Mouse (Mus musculus) liver, embryonic 15.5 days (tissue): ENCODE results near the gene Cfap161. TPM values are rescaled to one million over a fixed set of nuclear protein-coding genes. Genes with fewer than 3 reads are reported as not detected.

Experiments
- ATAC-seq: fragments of 200-750 bp; cut with Nextera tagmentation; 2 replicates; pipeline ENCODE4 v1.8.0; 2017; ENCODE audit warnings: moderate number of reproducible peaks, mild to moderate bottlenecking, moderate library complexity; ENCODE audit not compliant: insufficient read depth
- H3K27ac ChIP-seq: fragments of 300-500 bp; sonication (generic); replicated peaks from 2 replicates; pipeline ENCODE4 v1.5.1; 2015; ENCODE audit warnings: mild to moderate bottlenecking, inconsistent platforms
- H3K27me3 ChIP-seq: fragments of 300-500 bp; sonication (generic); 2 replicates; pipeline ENCODE4 v1.6.1; 2015; ENCODE audit warnings: mild to moderate bottlenecking, inconsistent platforms
- H3K36me3 ChIP-seq: fragments of 300-500 bp; sonication (generic); replicated peaks from 2 replicates; pipeline ENCODE4 v1.6.1; 2015; ENCODE audit warnings: moderate library complexity, mild to moderate bottlenecking, inconsistent platforms
- H3K4me1 ChIP-seq: fragments of 300-500 bp; sonication (generic); replicated peaks from 2 replicates; pipeline ENCODE4 v1.6.1; 2015; ENCODE audit warnings: inconsistent platforms
- H3K4me2 ChIP-seq: fragments of 300-500 bp; sonication (generic); 2 replicates; pipeline ENCODE4 v1.6.1; 2015; ENCODE audit warnings: moderate library complexity, mild to moderate bottlenecking, inconsistent platforms
- H3K4me3 ChIP-seq: fragments of 300-500 bp; sonication (generic); replicated peaks from 2 replicates; pipeline ENCODE4 v1.5.1; 2015; ENCODE audit warnings: mild to moderate bottlenecking, inconsistent platforms
- H3K9ac ChIP-seq: fragments of 300-500 bp; sonication (generic); 2 replicates; pipeline ENCODE4 v1.6.1; 2015; ENCODE audit warnings: moderate library complexity, mild to moderate bottlenecking, inconsistent platforms
- H3K9me3 ChIP-seq: fragments of 300-500 bp; sonication (generic); replicated peaks from 2 replicates; pipeline ENCODE4 v1.6.1; 2016; ENCODE audit warnings: inconsistent platforms
- WGBS: fragments of 180-500 bp; shearing (Covaris S2); methylation state at CpG from one replicate; pipeline ENCODE4 v1.1.7; 2015; ENCODE audit warnings: mixed read lengths; ENCODE audit not compliant: insufficient replicate concordance; 5-methylcytosine and 5-hydroxymethylcytosine counted together
- polyA plus RNA-seq: library from polyadenylated mRNA; unstranded; fragments of >200 nt; fragmentation: Nextera tagmentation; extraction: Ambion mirVana; gene quantifications from 2 replicates; pipeline ENCODE4 v1.2.1, GENCODE M21; 2015

The Cfap161 gene
- not detected in 2 replicates for polyA plus RNA-seq

- Histone ChIP-seq H3K27ac (no peak within 1 kb of the TSS), H3K9ac (no peak within 1 kb of the TSS), H3K27me3 (no peaks in the 10 kb centered on the region), H3K36me3 (no peaks in the 10 kb centered on the region), H3K4me1 (no peaks in the 10 kb centered on the region; the same call in 1 of the 2 replicates), H3K4me2 (no peak within 1 kb of the TSS), H3K4me3 (no peak within 1 kb of the TSS), H3K9me3 (no peaks in the 10 kb centered on the region)
- peak; percentile 44; the same call in 1 of the 2 replicates for ATAC-seq
- 13% methylated on average over 14 of the region's 14 CpGs for WGBS
Observed at GRCm38 (mm10) chr7:83794705-83795104, at the start of gene Cfap161. TSS of gene Cfap161 (minus strand) at chr7:83794880.

- ATAC-seq = no peak
- no peaks in the 10 kb centered on the region for H3K9me3 ChIP-seq
- H3K4me3 ChIP-seq = no peak overlapping the region
- H3K27me3 ChIP-seq = no peaks in the 10 kb centered on the region
- H3K36me3 ChIP-seq = no peaks in the 10 kb centered on the region
- no peak overlapping the region for H3K9ac ChIP-seq
- H3K4me1 ChIP-seq = peaks cover 8% of the 10 kb centered on the region; the same call in 1 of the 2 replicates
- 20% methylated on average over 6 of the region's 6 CpGs for WGBS
- H3K4me2 ChIP-seq = no peak overlapping the region
- H3K27ac ChIP-seq = no peak overlapping the region
Observed at GRCm38 (mm10) chr7:83842486-83843259, 48.0 kb upstream of the Cfap161 start.

GRCm38 (mm10) chr7:83840076-83840475 is 45.4 kb upstream of the Cfap161 start:
- H3K9me3 ChIP-seq = no peaks in the 10 kb centered on the region
- 44% methylated on average over 2 of the region's 2 CpGs for WGBS
- no peak overlapping the region for H3K4me3 ChIP-seq
- no peak for ATAC-seq
- H3K4me2 ChIP-seq = no peak overlapping the region
- H3K36me3 ChIP-seq = no peaks in the 10 kb centered on the region
- no peaks in the 10 kb centered on the region for H3K4me1 ChIP-seq
- H3K9ac ChIP-seq = no peak overlapping the region
- no peak overlapping the region for H3K27ac ChIP-seq
- H3K27me3 ChIP-seq = no peaks in the 10 kb centered on the region

GRCm38 (mm10) chr7:83838525-83839224 is 44.0 kb upstream of the Cfap161 start:
- H3K4me1 ChIP-seq = no peaks in the 10 kb centered on the region
- ATAC-seq = no peak
- H3K4me3 ChIP-seq = no peak overlapping the region
- H3K36me3 ChIP-seq = no peaks in the 10 kb centered on the region
- H3K27ac ChIP-seq = no peak overlapping the region
- H3K4me2 ChIP-seq = no peak overlapping the region
- no peaks in the 10 kb centered on the region for H3K9me3 ChIP-seq
- 49% methylated on average over 5 of the region's 5 CpGs for WGBS
- H3K27me3 ChIP-seq = no peaks in the 10 kb centered on the region
- no peak overlapping the region for H3K9ac ChIP-seq

- Histone ChIP-seq H3K9me3 (no peaks in the 10 kb centered on the region), H3K4me1 (no peaks in the 10 kb centered on the region), H3K4me3 (no peak overlapping the region), H3K4me2 (no peak overlapping the region), H3K27ac (no peak overlapping the region), H3K36me3 (no peaks in the 10 kb centered on the region), H3K27me3 (no peaks in the 10 kb centered on the region), H3K9ac (no peak overlapping the region)
- 65% methylated on average over 7 of the region's 7 CpGs for whole genome bisulfite sequencing
- no peak for ATAC-seq
Observed at GRCm38 (mm10) chr7:83829355-83829754, 34.7 kb upstream of the Cfap161 start.

- Histone ChIP-seq H3K27ac (no peak overlapping the region), H3K4me1 (no peaks in the 10 kb centered on the region), H3K27me3 (no peaks in the 10 kb centered on the region), H3K9ac (no peak overlapping the region), H3K4me3 (no peak overlapping the region), H3K9me3 (no peaks in the 10 kb centered on the region), H3K36me3 (no peaks in the 10 kb centered on the region), H3K4me2 (no peak overlapping the region)
- 53% methylated on average over 10 of the region's 10 CpGs for WGBS
- ATAC-seq = no peak
Observed at GRCm38 (mm10) chr7:83827402-83828076, 32.9 kb upstream of the Cfap161 start.

- Histone ChIP-seq H3K4me3 (no peak overlapping the region), H3K4me1 (no peaks in the 10 kb centered on the region), H3K4me2 (no peak overlapping the region), H3K9me3 (no peaks in the 10 kb centered on the region), H3K27ac (no peak overlapping the region), H3K36me3 (no peaks in the 10 kb centered on the region), H3K27me3 (no peaks in the 10 kb centered on the region), H3K9ac (no peak overlapping the region)
- WGBS = 31% methylated on average over 2 of the region's 2 CpGs
- ATAC-seq = no peak
Observed at GRCm38 (mm10) chr7:83826808-83827207, 32.1 kb upstream of the Cfap161 start.

GRCm38 (mm10) chr7:83821951-83822350 is 27.3 kb upstream of the Cfap161 start:
- no peak for ATAC-seq
- no peaks in the 10 kb centered on the region for H3K27me3 ChIP-seq
- H3K4me1 ChIP-seq = no peaks in the 10 kb centered on the region
- no peaks in the 10 kb centered on the region for H3K9me3 ChIP-seq
- 82% methylated on average over 2 of the region's 2 CpGs for WGBS
- no peak overlapping the region for H3K4me2 ChIP-seq
- H3K4me3 ChIP-seq = no peak overlapping the region
- no peak overlapping the region for H3K9ac ChIP-seq
- H3K36me3 ChIP-seq = no peaks in the 10 kb centered on the region
- H3K27ac ChIP-seq = no peak overlapping the region

- H3K27ac ChIP-seq = no peak overlapping the region
- H3K36me3 ChIP-seq = no peaks in the 10 kb centered on the region
- no peaks in the 10 kb centered on the region for H3K27me3 ChIP-seq
- no peak for ATAC-seq
- H3K9me3 ChIP-seq = no peaks in the 10 kb centered on the region
- H3K4me2 ChIP-seq = no peak overlapping the region
- 76% methylated on average over 5 of the region's 5 CpGs for WGBS
- no peak overlapping the region for H3K4me3 ChIP-seq
- H3K4me1 ChIP-seq = no peaks in the 10 kb centered on the region
- H3K9ac ChIP-seq = no peak overlapping the region
Observed at GRCm38 (mm10) chr7:83816886-83817285, 22.2 kb upstream of the Cfap161 start.

GRCm38 (mm10) chr7:83815646-83816045 is 21.0 kb upstream of the Cfap161 start:
- no peak overlapping the region for H3K4me3 ChIP-seq
- 38% methylated on average over 1 of the region's 1 CpGs for WGBS
- no peak overlapping the region for H3K4me2 ChIP-seq
- no peaks in the 10 kb centered on the region for H3K36me3 ChIP-seq
- no peak for ATAC-seq
- H3K27ac ChIP-seq = no peak overlapping the region
- H3K9ac ChIP-seq = no peak overlapping the region
- no peaks in the 10 kb centered on the region for H3K9me3 ChIP-seq
- H3K27me3 ChIP-seq = no peaks in the 10 kb centered on the region
- no peaks in the 10 kb centered on the region; the same call in 1 of the 2 replicates for H3K4me1 ChIP-seq

GRCm38 (mm10) chr7:83813993-83814392 is 19.3 kb upstream of the Cfap161 start:
- ATAC-seq = no peak
- Histone ChIP-seq H3K9ac (no peak overlapping the region), H3K4me1 (peaks cover 5% of the 10 kb centered on the region; the same call in 1 of the 2 replicates), H3K4me2 (no peak overlapping the region), H3K27me3 (no peaks in the 10 kb centered on the region), H3K36me3 (no peaks in the 10 kb centered on the region), H3K9me3 (no peaks in the 10 kb centered on the region), H3K4me3 (no peak overlapping the region), H3K27ac (0 out of 2 replicates have a peak overlapping the region, but pooled peaks have one; percentile 38)
- WGBS = 24% methylated on average over 4 of the region's 4 CpGs
